Mouse (Mus musculus): ENCODE results near the gene Kif1b. TPM values are rescaled to one million over a fixed set of nuclear protein-coding genes. Genes with fewer than 3 reads are reported as not detected.

Kif1b gene
- total RNA-seq, 2 experiments from 2014 or later, result 146 to 164 TPM

DNA sequence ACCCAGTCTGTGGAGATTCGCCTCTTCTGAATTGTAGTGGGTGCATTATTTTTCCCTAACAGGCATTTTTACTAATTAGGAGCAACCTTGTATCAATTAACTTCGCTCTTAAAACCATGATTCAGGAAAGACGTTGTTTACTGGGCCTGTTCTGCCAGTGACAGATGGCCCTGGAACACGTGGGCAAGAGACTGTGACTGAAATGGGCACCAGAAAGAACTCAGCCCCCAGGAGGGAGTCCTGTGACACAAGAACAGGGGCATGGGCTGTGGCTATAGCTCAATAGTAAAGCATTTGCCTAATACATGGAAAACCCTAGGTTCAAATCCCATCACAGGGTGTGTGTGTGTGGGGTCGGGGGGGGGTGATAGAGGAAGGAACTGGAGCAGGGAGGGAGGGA is 9.9 kb upstream of the Kif1b start:
- DNase-seq, result no peak
- intact Hi-C loops (cut with DNase I), result no loop called here

DNA sequence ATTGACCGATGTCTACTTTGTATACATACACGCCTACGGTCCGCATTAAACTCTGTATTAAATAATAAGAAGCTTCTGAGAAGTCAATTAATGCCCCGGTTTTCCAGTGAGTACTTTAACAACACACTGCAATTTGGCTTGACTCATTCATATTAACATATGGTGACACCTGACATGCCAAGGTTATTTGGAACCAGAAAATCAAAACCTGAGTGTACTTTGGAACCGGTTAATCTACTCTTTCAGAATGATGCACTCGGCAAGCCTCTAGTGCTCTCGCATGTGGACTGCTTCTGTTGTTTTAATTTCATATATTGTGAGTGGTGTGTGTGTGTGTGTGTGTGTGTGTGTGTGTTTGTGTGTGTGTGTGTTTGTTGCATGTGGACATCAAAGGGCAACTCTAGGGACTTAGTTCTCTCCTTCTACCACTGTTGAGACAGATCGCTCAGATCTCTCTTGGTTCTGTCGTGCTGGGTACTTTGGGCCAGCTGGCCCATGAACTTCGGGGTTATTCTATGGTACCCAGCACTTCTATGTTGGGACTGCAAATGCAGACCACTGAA is 6.9 kb upstream of the Kif1b start:
- no peak for DNase-seq
- intact Hi-C loops (cut with DNase I), result no loop called here

DNA sequence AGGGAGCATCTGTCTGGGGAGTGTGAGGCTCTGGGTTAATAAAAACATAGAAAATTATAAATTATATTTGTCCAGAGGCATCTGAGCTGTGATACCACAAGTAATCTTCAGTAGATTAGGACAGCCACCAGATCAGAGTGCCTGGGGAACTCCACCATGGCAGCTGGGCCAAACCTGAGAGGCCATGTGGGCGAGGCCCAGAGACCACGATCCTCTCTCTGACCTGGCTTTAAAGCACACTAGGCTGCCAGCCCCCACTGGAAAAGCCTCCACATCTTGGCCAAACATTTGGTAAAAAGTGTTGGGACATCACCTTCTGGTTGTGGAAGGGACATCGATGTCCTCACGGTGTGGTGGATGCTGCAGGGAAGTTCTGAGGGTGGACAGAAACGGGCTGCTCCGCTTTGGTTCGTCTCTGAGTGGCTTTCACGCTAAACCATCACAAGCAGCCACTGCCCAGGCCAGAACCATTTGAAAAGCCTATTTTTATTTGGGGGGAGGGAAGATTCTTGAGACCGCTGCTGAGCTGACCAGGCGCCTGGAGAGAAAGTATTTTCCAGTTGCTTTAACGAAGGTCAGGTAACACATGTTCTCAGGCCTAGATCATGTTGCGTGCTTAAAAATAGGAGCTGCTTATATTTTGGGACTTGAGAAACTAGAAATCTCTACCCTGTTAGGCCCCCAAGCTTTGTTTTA is 6.2 kb upstream of the Kif1b start:
- intact Hi-C loops (cut with DNase I), result no loop called here
- DNase-seq, result no peak

DNA sequence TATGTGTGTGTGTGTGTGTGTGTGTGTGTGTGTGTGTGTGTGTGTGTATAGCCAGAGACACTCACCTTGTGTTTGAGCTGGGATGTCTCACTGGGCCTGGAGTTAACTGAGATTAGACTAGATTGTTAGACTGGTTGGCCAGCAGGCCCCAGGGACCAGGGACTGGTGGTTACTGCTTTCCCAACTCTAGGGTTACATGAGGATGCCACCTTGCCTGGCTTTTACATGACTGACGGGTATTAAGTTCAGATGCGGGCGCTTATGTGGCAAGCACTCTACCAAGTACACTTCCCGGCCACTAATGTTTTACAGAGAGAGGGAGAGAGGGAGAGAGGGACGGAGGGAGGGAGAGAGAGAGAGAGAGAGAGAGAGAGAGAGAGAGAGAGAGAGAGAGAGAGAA is 4.5 kb upstream of the Kif1b start:
- DNase-seq, result no peak
- intact Hi-C loops (cut with DNase I), result no loop called here

DNA sequence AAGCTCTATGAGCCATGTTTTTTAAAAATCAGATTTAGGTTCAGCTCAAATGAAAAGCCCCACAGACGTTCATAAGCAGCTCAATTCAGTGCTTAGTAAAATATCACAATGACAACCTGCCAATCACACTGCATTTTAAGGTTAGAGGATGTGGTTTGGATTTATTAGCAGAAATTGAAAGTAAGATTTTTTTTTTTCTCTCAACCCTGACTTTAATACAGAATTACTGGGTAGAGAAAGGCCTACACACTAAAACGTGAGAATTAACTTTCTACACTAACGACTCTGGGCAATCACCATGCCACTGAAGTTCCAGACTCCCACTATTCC is 963 bp upstream of the Kif1b start:
- intact Hi-C loops (cut with DNase I), result loop anchor here (5.0 kb wide), 2 partner anchors 51 to 166 kb away; no protein-coding TSS in a partner anchor
- no peak for DNase-seq

DNA sequence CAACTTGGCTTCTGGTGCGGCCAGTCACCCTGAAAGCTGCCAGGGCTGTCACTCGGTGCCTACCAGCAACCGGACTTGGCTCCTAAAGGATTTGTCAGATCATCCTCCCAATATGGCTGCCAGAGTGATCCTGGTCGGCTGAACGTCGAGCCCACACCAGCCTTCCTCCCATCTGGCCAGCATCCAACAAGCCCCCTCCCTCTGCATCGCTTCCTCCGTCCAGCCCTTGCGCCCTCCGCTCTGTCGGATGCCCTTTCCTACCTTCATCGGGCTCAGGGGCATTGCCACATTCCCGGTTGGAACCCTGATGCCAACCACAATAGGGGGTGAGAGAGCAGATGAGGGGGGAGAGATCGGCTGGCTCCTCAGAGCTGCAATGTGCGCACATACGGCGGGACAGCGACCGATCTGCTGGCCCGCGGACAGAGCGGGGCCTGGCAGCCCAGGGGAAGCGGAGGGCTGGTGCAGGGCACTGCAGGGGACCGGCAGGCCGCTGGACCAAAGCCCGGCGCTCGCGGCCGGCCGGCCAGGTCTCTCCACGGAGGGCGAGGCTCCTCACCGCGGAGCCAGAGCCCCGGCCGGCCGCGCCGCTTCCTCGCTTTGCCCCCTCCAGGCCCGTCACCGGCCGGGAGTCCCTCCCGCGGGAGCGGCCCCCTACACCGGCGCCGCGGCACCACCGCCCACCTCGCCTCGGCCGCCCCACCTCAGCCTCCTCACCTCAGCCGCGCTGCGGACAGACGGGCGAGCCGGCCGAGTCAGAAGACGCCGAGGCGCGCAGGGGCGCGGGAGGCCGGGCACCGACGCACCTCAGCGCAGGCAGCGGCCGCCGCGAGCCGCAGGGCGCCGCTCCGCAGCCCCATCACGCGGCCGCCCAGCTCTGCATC is 539 bp downstream of the Kif1b start:
- peak; percentile 92 for DNase-seq
- intact Hi-C loops (cut with DNase I), result loop anchor here (2.0 to 5.0 kb wide), 3 partner anchors 32 to 165 kb away; no protein-coding TSS in a partner anchor

DNA sequence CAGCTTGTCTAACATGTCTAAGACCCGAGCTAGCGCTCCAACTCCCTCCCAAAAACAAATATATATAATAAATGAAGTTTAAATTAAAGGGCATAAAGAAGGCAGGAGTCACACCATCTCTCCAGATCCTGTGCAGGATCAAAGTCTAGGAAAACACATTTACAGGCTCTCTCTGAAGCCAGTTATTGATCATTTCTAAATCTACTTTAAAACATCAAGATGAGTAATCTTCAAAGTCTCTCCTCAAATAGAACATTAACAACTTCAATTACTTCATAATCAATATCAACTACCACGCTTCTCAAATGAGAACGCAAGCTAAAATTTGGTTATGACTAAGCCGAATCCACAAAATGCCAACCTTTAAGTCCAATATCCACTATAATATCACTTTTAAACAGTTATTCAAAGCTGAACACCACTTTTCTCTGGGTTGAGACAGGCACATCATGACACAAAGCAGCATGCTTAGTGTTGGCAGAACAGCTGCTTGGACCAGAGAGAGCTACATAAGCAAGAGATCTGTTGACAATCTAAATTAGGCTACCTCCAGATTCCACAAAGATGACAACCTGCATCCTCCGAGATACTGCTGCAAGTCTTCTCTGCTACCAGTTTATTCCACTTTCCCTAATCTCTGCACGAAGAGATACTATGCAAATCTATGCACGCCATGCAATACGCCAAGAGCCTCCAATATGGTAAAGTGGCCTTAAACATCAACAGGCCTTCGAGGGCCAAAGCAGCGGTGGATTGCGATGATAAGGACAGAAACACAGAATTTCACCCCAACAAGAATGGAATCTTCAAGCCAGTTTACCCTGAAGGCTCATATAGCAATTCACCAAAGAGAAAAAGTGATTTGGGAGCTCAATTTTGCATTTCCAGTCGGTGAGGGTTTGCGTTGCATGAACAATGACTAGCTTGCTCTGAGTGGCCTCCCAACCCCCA is 1.5 kb downstream of the Kif1b start:
- peak in 1 of 2 experiments; percentile 27 for DNase-seq
- intact Hi-C loops (cut with DNase I), result loop anchor here (2.0 to 5.0 kb wide), 3 partner anchors 31 to 164 kb away; no protein-coding TSS in a partner anchor

DNA sequence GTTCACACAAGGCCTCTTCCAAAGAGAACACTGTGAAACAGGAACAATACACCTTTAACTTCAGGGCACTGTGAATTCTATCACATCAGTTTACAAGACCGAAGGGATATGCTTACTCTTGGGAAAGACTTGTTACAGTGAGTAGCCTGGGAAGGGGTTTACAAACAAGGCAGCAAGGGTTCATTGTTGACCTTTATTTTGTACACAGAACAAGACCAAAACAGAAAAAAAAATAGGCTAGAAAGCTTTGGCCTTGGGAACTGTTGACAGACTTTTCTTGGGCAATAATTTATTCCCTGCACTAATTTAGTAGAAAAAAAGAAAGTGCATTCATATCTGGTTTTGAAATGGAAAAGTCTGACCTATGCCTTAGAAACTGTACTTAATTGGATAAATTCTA is 3.0 kb downstream of the Kif1b start:
- DNase-seq, result no peak
- intact Hi-C loops (cut with DNase I), result no loop called here

DNA sequence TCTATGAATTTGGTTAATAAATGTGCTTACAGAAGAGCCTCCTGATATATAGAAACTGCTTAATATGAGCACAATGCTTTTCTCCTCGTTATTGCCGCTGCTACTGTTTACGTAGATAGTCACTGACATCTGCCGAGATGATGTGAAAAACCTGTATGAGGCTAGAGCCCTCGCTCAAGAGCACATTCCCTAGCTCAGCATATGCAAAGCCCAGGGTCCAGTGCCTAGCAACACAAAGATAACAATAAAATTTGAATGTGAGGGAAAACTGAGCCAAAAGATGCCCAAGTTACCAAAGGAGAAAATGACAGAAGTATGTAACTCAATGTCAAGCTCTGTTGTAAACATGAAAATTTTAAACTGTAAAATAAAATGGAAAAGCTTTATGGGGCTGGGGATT is 4.0 kb downstream of the Kif1b start:
- no peak for DNase-seq
- intact Hi-C loops (cut with DNase I), result loop anchor here (2.0 kb wide), 1 partner anchor 17 kb away; no protein-coding TSS in a partner anchor

DNA sequence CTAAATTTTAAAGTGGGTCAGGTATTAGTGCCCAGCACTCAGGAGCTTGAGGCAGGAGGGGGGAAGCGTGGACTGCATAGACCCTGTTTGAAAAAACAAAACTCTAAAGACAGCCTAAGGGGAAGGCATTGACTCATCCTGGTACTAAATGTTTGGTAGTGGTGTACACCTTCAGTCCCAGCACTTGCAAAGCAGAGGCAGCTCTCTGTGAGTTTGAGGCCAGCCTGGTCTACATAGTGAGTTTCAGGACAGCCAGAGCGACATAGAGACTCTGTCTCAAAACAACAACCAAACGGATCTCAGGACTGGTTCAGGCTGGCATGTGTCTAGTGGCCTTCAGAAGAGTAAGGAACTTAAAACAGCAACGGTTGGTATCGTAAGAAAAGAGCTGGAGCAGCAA is 4.7 kb downstream of the Kif1b start:
- intact Hi-C loops (cut with DNase I), result loop anchor here (2.0 kb wide), 1 partner anchor 16 kb away; no protein-coding TSS in a partner anchor
- no peak for DNase-seq

DNA sequence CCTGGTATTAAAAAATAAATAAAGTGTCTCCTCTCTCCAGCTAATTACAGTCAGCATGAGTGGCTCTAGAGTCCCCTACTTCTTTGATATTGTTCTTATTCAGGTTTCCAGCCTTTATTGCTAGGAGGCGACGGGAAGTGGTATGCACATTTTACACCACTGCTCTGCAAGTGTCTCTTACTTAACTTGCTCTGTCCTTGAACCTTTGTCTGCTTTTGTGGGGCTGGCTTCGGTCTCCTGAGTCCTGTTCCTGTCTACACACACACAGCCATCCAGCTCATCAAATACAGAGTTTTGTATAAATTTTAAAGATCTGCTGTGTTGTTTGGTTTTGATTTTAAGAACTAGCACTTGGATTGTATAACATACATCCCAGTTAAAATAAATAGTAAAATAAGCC is 5.4 kb downstream of the Kif1b start:
- intact Hi-C loops (cut with DNase I), result loop anchor here (2.0 kb wide), 1 partner anchor 15 kb away; no protein-coding TSS in a partner anchor

DNA sequence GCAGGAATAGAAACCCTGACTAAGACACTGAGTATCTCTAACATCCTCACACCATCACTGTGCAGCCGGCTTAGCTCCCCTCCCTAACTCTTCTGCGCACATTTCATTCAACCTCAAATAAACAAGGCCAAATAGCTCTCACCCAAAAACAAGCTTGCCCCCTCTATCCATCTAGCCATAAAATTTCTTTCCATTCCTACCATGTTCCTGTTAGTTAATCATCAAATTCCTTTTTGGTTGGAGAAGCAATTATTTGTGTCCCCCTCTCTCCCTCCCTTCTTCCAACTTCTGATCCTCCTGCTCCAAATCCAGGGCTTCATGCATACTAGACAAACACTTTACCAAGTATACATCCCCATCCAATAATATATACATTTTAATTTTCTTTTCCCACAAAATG is 11.0 kb downstream of the Kif1b start:
- DNase-seq, result no peak
- intact Hi-C loops (cut with DNase I), result no loop called here

More for the DNA sequence above, 5.4 kb downstream of the Kif1b start:
- DNase-seq, result no peak

DNA sequence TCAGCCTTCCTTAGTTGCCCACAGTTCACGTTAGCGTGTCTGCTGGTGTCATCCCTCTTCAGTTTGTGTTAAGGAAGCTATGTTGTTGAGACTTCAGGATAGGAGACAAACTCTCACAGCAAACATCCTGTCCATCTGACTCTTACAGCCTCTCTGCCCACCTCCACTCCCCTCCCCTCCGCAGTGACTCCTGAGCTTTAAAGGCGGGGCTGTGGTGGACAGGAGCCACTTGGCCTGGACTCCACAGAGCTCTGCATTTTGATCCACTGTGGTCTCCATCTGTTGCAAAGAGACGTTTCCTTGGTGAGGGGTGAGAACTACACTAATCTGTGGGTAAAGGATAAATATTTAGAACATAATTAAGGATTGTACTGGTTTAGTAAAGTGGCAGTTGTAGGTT is 14.5 kb downstream of the Kif1b start:
- peak in 1 of 2 experiments; percentile 29 for DNase-seq
- intact Hi-C loops (cut with DNase I), result no loop called here

DNA sequence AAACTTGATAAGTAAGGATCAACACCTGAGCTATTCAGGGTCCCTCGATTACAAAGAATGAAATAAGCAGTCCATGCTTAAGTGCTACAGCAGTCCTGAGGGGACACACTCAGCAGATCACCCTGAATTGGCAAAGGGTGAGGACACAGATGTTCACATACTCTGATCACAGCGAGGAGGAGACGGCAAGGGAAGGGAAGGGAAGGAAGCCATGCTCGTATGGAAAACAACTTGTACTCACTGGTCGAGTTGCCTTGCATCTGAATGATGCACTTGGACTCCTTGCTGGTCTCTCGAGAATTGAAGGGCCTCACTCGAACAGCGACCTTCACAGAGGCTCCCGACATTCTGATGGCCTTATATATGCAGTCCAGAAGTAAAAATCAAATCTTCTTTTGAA is 16.4 kb downstream of the Kif1b start:
- intact Hi-C loops (cut with DNase I), result no loop called here
- DNase-seq, result no peak

DNA sequence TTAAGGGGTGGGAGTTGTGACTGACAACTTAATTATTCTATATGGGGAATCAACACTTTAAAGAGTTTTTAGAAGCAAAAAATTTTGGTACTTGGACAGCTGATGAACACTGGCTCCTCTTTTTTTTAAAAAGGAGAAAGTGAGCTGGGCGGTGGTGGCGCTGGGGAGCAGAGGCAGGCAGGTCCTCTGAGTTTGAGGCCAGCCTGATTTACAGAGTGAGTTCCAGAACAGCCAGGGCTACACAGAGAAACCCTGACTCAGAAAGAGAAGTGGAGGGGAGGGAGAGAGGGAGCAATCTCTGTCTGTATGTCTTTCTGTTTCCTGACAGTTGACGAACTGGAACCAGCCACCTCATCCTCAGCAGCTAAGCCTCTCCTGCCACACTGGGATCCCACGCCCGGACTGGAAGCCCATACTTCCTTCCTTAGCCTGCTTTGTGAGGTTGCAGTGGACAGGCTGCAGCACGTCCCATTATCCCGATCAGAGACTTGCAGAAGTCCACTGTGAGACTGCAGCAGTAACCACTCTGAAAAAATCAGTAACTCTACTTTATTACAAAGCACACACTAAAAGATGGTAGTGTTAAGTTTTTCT is 17.2 kb downstream of the Kif1b start:
- DNase-seq, result no peak
- intact Hi-C loops (cut with DNase I), result no loop called here

DNA sequence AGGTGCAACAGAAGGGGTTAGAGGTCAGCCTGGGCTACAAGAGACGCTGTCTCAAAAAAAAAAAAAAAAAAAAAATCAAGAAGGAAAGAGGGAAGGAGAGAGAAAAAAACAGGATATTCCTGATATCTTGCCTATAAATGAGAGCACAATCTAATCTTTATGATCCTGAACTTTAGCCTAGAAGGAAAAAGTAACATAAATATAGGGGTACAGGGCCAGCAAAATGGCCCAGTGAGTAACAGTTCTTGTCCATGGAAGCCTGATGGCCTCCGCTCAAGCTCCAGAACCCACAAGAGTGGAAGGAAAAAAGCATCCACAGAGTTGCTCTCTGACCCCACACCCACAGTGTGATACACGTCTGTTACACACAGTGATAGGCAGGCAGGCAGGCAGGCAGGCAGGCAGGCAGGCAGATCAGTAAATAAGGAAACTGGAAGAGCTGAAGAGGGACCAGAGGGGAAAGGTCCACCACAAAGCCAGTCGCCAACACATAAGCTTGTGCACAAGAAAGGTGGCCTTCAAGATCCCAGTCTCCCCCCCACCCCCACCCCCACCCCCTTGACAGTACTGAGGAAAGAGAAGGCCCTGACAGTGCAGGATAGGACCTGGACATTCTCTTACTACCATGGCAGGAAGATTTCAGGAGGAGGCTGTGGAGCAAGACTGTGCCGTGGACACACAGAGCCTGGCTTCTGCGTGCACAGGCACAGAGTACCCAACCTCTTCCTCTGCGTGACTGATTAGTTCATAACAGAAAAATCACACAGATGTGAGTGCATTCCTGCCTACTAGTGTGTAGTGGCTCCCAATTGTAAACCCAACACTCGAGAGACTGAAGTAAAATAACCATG is 21.0 kb downstream of the Kif1b start:
- no peak for DNase-seq
- intact Hi-C loops (cut with DNase I), result loop anchor here (2.0 kb wide), 1 partner anchor 16 kb away; no protein-coding TSS in a partner anchor

DNA sequence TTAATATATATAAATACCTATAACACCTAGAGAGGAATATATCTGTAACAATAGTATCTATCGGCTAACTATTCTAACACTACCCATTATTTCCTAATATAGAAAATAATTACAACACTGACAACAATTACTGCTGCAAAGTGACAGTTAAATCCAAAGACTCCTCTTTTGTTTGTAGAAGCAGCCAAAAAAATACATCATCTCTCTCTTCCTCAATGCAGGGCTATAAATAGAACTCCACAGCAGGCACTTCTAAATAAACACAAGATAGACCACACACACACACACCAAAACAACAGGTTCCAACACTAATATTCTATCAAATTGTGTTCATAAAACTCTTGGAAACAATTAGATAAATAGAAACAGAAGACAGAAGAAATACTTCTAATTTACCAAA is 21.8 kb downstream of the Kif1b start:
- intact Hi-C loops (cut with DNase I), result loop anchor here (2.0 kb wide), 1 partner anchor 17 kb away; no protein-coding TSS in a partner anchor
- no peak for DNase-seq

DNA sequence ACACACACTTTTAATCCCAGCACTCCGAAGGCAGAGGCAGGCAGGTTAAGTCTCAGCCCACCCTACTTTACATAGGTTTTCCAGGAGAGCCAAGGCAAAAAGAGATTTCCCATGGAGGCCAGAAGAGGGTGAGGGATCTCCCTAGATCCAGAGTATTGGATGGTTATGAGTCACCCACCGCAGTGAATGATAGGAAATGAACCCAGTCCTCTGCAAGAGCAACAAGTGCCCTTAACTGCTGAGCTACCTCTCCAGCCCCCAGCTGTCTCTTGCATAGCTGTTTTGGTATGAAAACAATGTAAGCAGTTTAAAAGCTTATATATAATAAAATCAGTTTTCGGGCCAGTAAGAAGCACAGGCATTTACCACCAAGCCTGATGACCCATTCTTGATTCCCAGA is 24.5 kb downstream of the Kif1b start:
- intact Hi-C loops (cut with DNase I), result no loop called here
- no peak for DNase-seq
